In genomic region chr8:127191387-127191786, GRCm38 (mm10) we compare ENCODE assay signal across 8 mouse cellular contexts.
DNase-seq lines count a peak whose midpoint lies in the region; TF ChIP-seq lines count a peak whose summit lies in the region.
"Had no signal": no experiment of that assay in that cellular context is flagged by ENCODE, and none has a peak within 500 bp of the region (broad histone marks: within the 10 kb centered on the region; RNA-seq: fewer than 3 reads in every experiment).

No protein-coding gene starts in this region.

- TF ChIP-seq CTCF in layer of hippocampus, adult 2 months (conservative IDR thresholded peaks at IDR 0.05): peak; percentile 89

- H3K27ac ChIP-seq in layer of hippocampus, adult 2 months: peak overlapping the region; percentile 51; the same call in 1 of the 2 replicates
- H3K27ac ChIP-seq: heart, embryonic 15.5 days had no signal

- H3K4me3 ChIP-seq in layer of hippocampus, adult 2 months: no peak overlapping the region
- H3K4me3 ChIP-seq: heart, embryonic 15.5 days had no signal

- peak; percentile 58 for DNase-seq in ES-CJ7 (ENCODE audit: low read depth, low spot score)
- DNase-seq in adrenal gland, adult 18-20 months (ENCODE audit: low spot score in 2 of 2): peak; percentile 31 to 37
- peak; percentile 75 for DNase-seq in embryo, embryonic 10.5 days (ENCODE audit: low spot score)
- DNase-seq in heart, postnatal 4 days: peak; percentile 77
- peak; percentile 68 to 74 for DNase-seq in layer of hippocampus, adult 2 months (ENCODE audit: low spot score in 2 of 2)
- DNase-seq in lung, postnatal 4 days: peak; percentile 31 to 59
- peak; percentile 25 for DNase-seq in skeletal muscle tissue, adult 2 months (ENCODE audit: low read depth, low spot score)

Comparison
In these comparisons a context has a peak if more than half of its experiments do, and no peak if none do; other contexts are left out.
1. DNase-seq: peak in every context shown above with its lines; median percentile 77 in heart, postnatal 4 days; 75 in embryo, embryonic 10.5 days; 71 in layer of hippocampus, adult 2 months; 58 in ES-CJ7; 45 in lung, postnatal 4 days; 34 in adrenal gland, adult 18-20 months; 25 in skeletal muscle tissue, adult 2 months.